Comparison of ENCODE assay signal across 9 mouse cellular contexts in genomic region chr1:87270641-87271467, GRCm38 (mm10). TPM values are rescaled to one million over a fixed set of nuclear protein-coding genes. Genes with fewer than 3 reads are reported as not detected.
DNase-seq lines count a peak whose midpoint lies in the region; ATAC-seq lines count a peak whose summit lies in the region.
"Had no signal": no experiment of that assay in that cellular context is flagged by ENCODE, and none has a peak within 500 bp of the region (broad histone marks: within the 10 kb centered on the region; RNA-seq: fewer than 3 reads in every experiment).

No protein-coding gene starts in this region.

- no peaks in the 10 kb centered on the region for H3K36me3 ChIP-seq in kidney, embryonic 16.5 days (ENCODE audit: insufficient read depth, low read length)
- H3K36me3 ChIP-seq in embryonic facial prominence, embryonic 12.5 days: no peaks in the 10 kb centered on the region
- no peaks in the 10 kb centered on the region for H3K36me3 ChIP-seq in heart, embryonic 13.5 days

- peak overlapping the region; percentile 76 for H3K27ac ChIP-seq in kidney, embryonic 16.5 days (ENCODE audit: low read length)
- peak overlapping the region; percentile 85 for H3K27ac ChIP-seq in embryonic facial prominence, embryonic 12.5 days
- 0 out of 2 replicates have a peak overlapping the region, but pooled peaks have one; percentile 3 for H3K27ac ChIP-seq in heart, embryonic 13.5 days (replicated peaks)

- 0 out of 2 replicates have a peak, but pooled peaks cover 3% of the 10 kb centered on the region for H3K9me3 ChIP-seq in kidney, embryonic 16.5 days (ENCODE audit: low read length)
- no peaks in the 10 kb centered on the region for H3K9me3 ChIP-seq in embryonic facial prominence, embryonic 12.5 days
- no peaks in the 10 kb centered on the region for H3K9me3 ChIP-seq in heart, embryonic 13.5 days

- peaks cover 15% of the 10 kb centered on the region for H3K27me3 ChIP-seq in kidney, embryonic 16.5 days (ENCODE audit: insufficient read depth, low read length)
- peaks cover 27% of the 10 kb centered on the region for H3K27me3 ChIP-seq in embryonic facial prominence, embryonic 12.5 days
- peaks cover 33% of the 10 kb centered on the region for H3K27me3 ChIP-seq in heart, embryonic 13.5 days (replicated peaks)

- H3K9ac ChIP-seq in kidney, embryonic 16.5 days (replicated peaks; ENCODE audit: low read length): no peak overlapping the region
- H3K9ac ChIP-seq in embryonic facial prominence, embryonic 12.5 days: peak overlapping the region; percentile 7; the same call in 1 of the 2 replicates
- H3K9ac ChIP-seq in heart, embryonic 13.5 days: peak overlapping the region; percentile 37

- ATAC-seq in kidney, embryonic 16.5 days (ENCODE audit: low FRiP score, low TSS enrichment): peak; percentile 70
- ATAC-seq in embryonic facial prominence, embryonic 12.5 days (ENCODE audit: insufficient number of reproducible peaks, insufficient read depth, low FRiP score, low TSS enrichment): peak; percentile 80
- ATAC-seq in heart, embryonic 13.5 days (ENCODE audit: extremely low read depth, insufficient number of reproducible peaks, low FRiP score, low TSS enrichment): no peak

- H3K4me1 ChIP-seq in kidney, embryonic 16.5 days (ENCODE audit: insufficient read depth, low read length): peaks cover 25% of the 10 kb centered on the region
- peaks cover 20% of the 10 kb centered on the region for H3K4me1 ChIP-seq in embryonic facial prominence, embryonic 12.5 days
- peaks cover 38% of the 10 kb centered on the region for H3K4me1 ChIP-seq in heart, embryonic 13.5 days

- no peak overlapping the region for H3K4me3 ChIP-seq in kidney, embryonic 16.5 days (ENCODE audit: low read length)
- 0 out of 2 replicates have a peak overlapping the region, but pooled peaks have one; percentile 8 for H3K4me3 ChIP-seq in embryonic facial prominence, embryonic 12.5 days
- no peak overlapping the region for H3K4me3 ChIP-seq in heart, embryonic 13.5 days

- 8% methylated on average over 16 of the region's 20 CpGs for WGBS in kidney, embryonic 16.5 days
- WGBS in embryonic facial prominence, embryonic 12.5 days: 2% methylated on average over 19 of the region's 20 CpGs
- WGBS in heart, embryonic 13.5 days: 16% methylated on average over 20 of the region's 20 CpGs

- DNase-seq in kidney, adult 9 months: no peak
- peak; percentile 59 for DNase-seq in mesoderm, embryonic 11.5 days (ENCODE audit: low read depth, low spot score)
- DNase-seq in ovary, adult 18-20 months (ENCODE audit: low spot score): no peak
- DNase-seq in layer of hippocampus, postnatal 14 days (ENCODE audit: low spot score in 2 of 2): no peak
- no peak for DNase-seq in left cerebral cortex, adult 9 months (ENCODE audit: low spot score in 2 of 2)

- H3K4me2 ChIP-seq in kidney, embryonic 16.5 days (replicated peaks; ENCODE audit: low read depth, low read length): peak overlapping the region; percentile 35
- H3K4me2 ChIP-seq in embryonic facial prominence, embryonic 12.5 days (replicated peaks): peak overlapping the region; percentile 40
- H3K4me2 ChIP-seq in heart, embryonic 13.5 days: peak overlapping the region; percentile 35

RNA-seq across cellular contexts. Expression of gene Efhd1, which starts 6.7 kb away (rescaled TPM):
- 7.3 and 8.5 TPM in 2 replicates for polyA plus RNA-seq in kidney, embryonic 16.5 days (2015; fragmentation: Nextera tagmentation; extraction: Ambion mirVana)
- polyA plus RNA-seq in embryonic facial prominence, embryonic 12.5 days (2016; fragmentation: Nextera tagmentation; extraction: Ambion mirVana): 0.98 and 1.5 TPM in 2 replicates
- polyA plus RNA-seq in heart, embryonic 13.5 days (2015; fragmentation: Nextera tagmentation; extraction: Ambion mirVana): 0.14 and 0.29 TPM in 2 replicates
- 1 to 10 TPM; 5.4 to 6.8 TPM for total RNA-seq in layer of hippocampus, postnatal 14 days (2021)
- total RNA-seq: MEL had no signal

RNA-seq across cellular contexts. Expression of gene Gigyf2, which starts 55.9 kb away (rescaled TPM):
- 59.2 and 68.3 TPM in 2 replicates for polyA plus RNA-seq in kidney, embryonic 16.5 days (2015; fragmentation: Nextera tagmentation; extraction: Ambion mirVana)
- polyA plus RNA-seq in embryonic facial prominence, embryonic 12.5 days (2016; fragmentation: Nextera tagmentation; extraction: Ambion mirVana): 60.5 and 61.0 TPM in 2 replicates
- polyA plus RNA-seq in heart, embryonic 13.5 days (2015; fragmentation: Nextera tagmentation; extraction: Ambion mirVana): 27.7 and 30.1 TPM in 2 replicates
- 10 to 100 TPM; 83.6 to 85.5 TPM for total RNA-seq in layer of hippocampus, postnatal 14 days (2021)

RNA-seq across cellular contexts. Expression of gene Eif4e2, which starts 57.1 kb away (rescaled TPM):
- 157 and 160 TPM in 2 replicates for polyA plus RNA-seq in kidney, embryonic 16.5 days (2015; fragmentation: Nextera tagmentation; extraction: Ambion mirVana)
- 179 and 182 TPM in 2 replicates for polyA plus RNA-seq in embryonic facial prominence, embryonic 12.5 days (2016; fragmentation: Nextera tagmentation; extraction: Ambion mirVana)
- 120 and 123 TPM in 2 replicates for polyA plus RNA-seq in heart, embryonic 13.5 days (2015; fragmentation: Nextera tagmentation; extraction: Ambion mirVana)
- total RNA-seq in layer of hippocampus, postnatal 14 days (2021): 10 to 100 TPM; 73.0 to 81.0 TPM

Comparison
In these comparisons a context has a peak if more than half of its experiments do, and no peak if none do; other contexts are left out.
1. H3K27ac ChIP-seq: peak in every context shown above with its lines; median percentile 85 in embryonic facial prominence, embryonic 12.5 days; 76 in kidney, embryonic 16.5 days; 3 in heart, embryonic 13.5 days.